Mouse (Mus musculus) WW6 (cell line): ENCODE data around the gene Adk.
"Not testable (repeated sequence)": the region's sequence is repeated elsewhere in the genome, so short reads cannot be mapped to it uniquely, and the experiment has no call there.

Experiments used
- DNase-seq: peaks from one replicate; pipeline ENCODE4 v3.0.0-alpha.2; 2013; ENCODE audit warnings: low read depth, low spot score

Adk gene

DNA sequence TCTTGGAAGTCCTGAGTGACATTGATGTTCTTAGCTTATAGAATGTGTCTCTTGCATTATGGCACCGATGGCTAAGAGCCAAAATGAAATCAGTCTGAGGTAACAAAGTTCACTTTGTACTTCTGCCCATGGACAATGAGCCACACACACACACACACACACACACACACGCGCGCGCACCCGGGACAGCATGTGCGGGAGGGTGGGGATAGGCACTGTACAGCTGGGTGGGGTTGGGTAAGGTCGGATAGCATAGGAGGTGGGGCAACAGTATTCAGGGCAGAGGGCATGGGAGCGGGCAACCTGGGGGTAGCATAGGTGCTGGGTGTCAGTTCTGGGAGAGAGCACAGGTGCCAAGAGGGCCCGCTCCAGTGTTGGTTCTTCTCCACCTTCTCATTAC lies 432.3 kb downstream of the Adk start:
- DNase-seq, result no peak

DNA sequence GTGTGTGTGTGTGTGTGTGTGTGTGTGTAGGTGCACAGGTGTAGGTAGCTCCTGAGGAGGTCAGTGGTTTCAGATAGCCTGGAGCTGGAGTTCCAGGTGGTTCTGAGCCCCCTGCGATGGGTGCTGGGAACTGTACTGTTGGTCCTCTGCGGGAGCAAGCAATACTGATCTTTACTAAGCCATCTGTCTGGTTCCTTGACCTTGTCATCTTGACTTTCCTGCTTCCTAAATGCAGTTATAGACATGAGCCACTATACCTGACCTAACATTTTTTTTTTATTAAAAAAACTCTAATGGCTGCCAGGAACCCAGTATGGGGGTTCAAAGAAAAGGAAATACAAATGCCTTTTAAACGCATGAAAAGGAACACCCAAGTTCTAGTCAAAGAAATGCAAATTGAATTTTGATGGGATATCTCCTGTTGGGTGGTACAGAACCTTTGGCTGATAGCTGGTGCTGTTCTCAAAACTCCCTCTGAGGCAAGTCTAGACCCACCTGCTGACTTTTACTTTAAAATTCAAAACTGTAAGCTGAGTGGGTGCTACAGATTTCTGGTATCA lies 433.7 kb downstream of the Adk start:
- peak; percentile 61 for DNase-seq

DNA sequence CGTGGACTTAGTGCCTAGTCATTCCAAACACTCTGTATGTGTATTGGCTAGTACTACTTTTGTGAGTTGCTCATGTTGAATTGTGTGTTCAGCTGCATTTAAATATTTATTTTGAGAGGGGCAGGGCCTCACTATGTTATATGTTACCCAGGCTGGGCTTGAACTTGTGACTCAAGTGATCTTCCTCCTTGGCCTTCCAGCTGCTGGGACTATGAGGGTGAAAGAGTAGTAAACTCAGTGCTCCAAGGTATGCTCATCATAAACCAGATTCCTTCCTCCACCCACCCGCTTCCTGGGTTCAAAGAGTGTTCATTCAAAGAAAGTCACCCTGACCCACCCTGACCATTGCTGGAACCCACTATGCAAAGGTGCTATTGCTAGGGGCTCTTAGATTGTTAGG lies 434.8 kb downstream of the Adk start:
- DNase-seq, result not testable (repeated sequence)

DNA sequence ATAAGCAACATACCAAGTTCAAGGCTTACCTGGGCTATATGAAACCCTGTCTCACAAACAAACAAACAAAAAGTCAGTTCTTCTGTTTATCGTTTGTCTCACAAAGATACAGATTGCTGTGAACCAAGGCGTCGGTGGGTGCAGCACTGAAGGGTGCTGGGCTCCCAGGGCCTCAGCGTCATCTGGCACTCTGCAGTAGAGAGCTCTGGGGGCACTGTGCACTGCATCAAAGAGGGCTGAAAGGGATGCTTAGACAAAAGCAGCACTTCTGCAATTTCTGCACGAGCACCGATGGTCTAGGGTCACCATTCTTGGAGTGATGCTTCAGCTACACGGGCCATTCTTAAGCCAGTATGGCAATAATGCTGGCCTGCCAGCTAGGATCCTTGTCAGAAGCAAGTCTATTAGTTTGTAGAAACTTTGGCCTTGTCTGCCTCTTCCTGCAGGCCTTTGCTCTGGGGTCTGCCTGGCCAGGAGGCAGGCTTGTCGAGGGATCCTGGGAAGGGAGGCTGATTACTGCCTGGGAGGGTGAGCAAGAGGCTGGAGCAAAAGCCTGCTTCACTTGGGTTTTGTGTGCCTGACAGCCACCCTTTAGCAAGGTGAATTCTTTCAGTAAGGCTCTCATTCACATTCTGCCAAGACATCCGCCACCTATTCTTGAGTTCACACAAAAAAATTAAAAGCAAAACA lies 436.2 kb downstream of the Adk start:
- DNase-seq, result not testable (repeated sequence)

DNA sequence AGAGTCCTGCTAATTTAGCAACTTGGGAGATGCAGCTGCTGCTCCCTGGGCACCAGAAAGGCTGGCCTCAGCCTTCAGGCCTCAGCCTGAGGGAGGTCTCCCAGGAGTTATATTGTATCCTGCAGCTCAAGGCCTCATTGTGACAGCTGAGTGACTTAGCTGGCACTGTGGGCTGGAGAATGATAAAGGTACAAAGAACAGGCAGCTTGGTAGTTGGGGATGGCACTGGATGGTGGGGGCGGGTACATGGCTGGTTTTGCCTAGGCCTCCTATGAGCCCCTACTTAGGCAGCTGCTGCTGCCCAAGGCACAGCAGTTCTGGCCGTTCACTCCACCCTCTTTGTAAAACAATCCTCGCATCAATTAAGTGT lies 436.7 kb downstream of the Adk start:
- DNase-seq, result no peak

DNA sequence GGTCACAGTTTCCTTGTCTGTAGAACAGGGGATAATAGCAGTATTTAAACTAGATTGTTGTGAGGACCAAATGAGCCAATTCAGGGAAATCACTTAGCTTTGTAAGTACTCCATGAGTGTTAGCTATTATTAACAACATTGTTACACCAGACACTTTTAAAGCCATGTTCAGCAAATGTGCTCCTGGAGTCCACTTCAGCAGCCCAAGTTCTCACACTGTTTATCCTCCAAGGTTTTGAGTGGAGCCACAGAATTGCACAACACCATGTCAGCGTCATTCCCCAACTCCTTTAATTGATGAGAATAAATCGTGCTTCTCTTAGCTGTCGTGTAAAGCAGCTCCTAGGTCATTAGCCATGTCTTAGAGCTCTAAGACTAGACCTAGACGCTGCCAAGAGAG lies 437.8 kb downstream of the Adk start:
- no peak for DNase-seq
